Comparison of ENCODE assay signal across 7 mouse cellular contexts in the genomic region with DNA sequence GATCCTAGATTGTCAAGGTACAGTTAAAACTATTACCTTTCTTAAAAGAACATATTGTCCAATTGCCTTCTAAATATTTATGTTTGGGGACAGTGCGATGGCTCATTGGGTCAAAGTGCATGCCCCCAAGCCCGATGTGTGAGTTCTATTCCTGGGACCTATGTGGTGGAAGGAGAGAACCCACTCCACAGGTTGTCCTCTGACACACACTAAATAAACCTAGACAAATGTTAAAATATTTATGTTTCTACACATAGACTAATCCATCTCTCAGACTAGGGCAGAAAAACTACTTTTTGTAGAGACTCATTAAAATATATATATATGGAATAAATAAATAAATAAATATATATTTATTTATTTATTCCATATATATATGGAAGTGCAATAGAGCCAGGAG. TPM values are rescaled to one million over a fixed set of nuclear protein-coding genes. Genes with fewer than 3 reads are reported as not detected.
DNase-seq lines count a peak whose midpoint lies in the region; ATAC-seq and TF ChIP-seq lines count a peak whose summit lies in the region.

No protein-coding gene starts in this region.

- H3K27ac ChIP-seq in lung, embryonic 15.5 days: no peak overlapping the region
- no peak overlapping the region for H3K27ac ChIP-seq in forebrain, embryonic 15.5 days (replicated peaks)
- H3K27ac ChIP-seq in liver, embryonic 13.5 days: no peak overlapping the region
- no peak overlapping the region for H3K27ac ChIP-seq in stomach, postnatal 0 days (replicated peaks)

- H3K36me3 ChIP-seq in lung, embryonic 15.5 days: peaks cover 18% of the 10 kb centered on the region
- H3K36me3 ChIP-seq in forebrain, embryonic 15.5 days: peaks cover 21% of the 10 kb centered on the region
- H3K36me3 ChIP-seq in liver, embryonic 13.5 days: peaks cover 28% of the 10 kb centered on the region
- H3K36me3 ChIP-seq in stomach, postnatal 0 days (ENCODE audit: control insufficient read depth, insufficient read depth, low read length): peaks cover 9% of the 10 kb centered on the region; the same call in 1 of the 2 replicates

- peak overlapping the region; percentile 89 for H3K4me3 ChIP-seq in lung, embryonic 15.5 days
- peak overlapping the region; percentile 92 for H3K4me3 ChIP-seq in forebrain, embryonic 15.5 days
- peak overlapping the region; percentile 91 for H3K4me3 ChIP-seq in liver, embryonic 13.5 days (replicated peaks)
- H3K4me3 ChIP-seq in stomach, postnatal 0 days (ENCODE audit: low read depth, low read length): peak overlapping the region; percentile 84; the same call in 1 of the 2 replicates

- 86% methylated on average over 2 of the region's 2 CpGs for WGBS in lung, embryonic 15.5 days
- WGBS in forebrain, embryonic 15.5 days: 96% methylated on average over 2 of the region's 2 CpGs
- WGBS in liver, embryonic 13.5 days (ENCODE audit: insufficient replicate concordance): 83% methylated on average over 2 of the region's 2 CpGs
- WGBS in stomach, postnatal 0 days: 87% methylated on average over 2 of the region's 2 CpGs

- 0 out of 2 replicates have a peak, but pooled peaks have one; percentile 5 for ATAC-seq in lung, embryonic 15.5 days (ENCODE audit: borderline replicate concordance, extremely low read depth, low FRiP score, low TSS enrichment)
- ATAC-seq in forebrain, embryonic 15.5 days (replicated peaks): peak; percentile 36; the same call in 1 of the 2 replicates
- ATAC-seq in liver, embryonic 13.5 days (ENCODE audit: low read depth): no peak
- no peak for ATAC-seq in stomach, postnatal 0 days (ENCODE audit: low FRiP score, low TSS enrichment)

- H3K9me3 ChIP-seq in lung, embryonic 15.5 days: no peaks in the 10 kb centered on the region
- no peaks in the 10 kb centered on the region for H3K9me3 ChIP-seq in forebrain, embryonic 15.5 days
- no peaks in the 10 kb centered on the region for H3K9me3 ChIP-seq in liver, embryonic 13.5 days (replicated peaks)
- no peaks in the 10 kb centered on the region for H3K9me3 ChIP-seq in stomach, postnatal 0 days (ENCODE audit: control insufficient read depth, low read length)

- no peak overlapping the region for H3K9ac ChIP-seq in lung, embryonic 15.5 days
- no peak overlapping the region for H3K9ac ChIP-seq in forebrain, embryonic 15.5 days (replicated peaks)
- H3K9ac ChIP-seq in liver, embryonic 13.5 days: no peak overlapping the region
- no peak overlapping the region for H3K9ac ChIP-seq in stomach, postnatal 0 days (ENCODE audit: low read length)

- H3K4me1 ChIP-seq in lung, embryonic 15.5 days: 0 out of 2 replicates have a peak, but pooled peaks cover 4% of the 10 kb centered on the region
- peaks cover 15% of the 10 kb centered on the region for H3K4me1 ChIP-seq in forebrain, embryonic 15.5 days
- peaks cover 12% of the 10 kb centered on the region for H3K4me1 ChIP-seq in liver, embryonic 13.5 days (replicated peaks)
- H3K4me1 ChIP-seq in stomach, postnatal 0 days (replicated peaks; ENCODE audit: control insufficient read depth, insufficient read depth): 0 out of 2 replicates have a peak, but pooled peaks cover 2% of the 10 kb centered on the region

- TF ChIP-seq EP300 in stomach, postnatal 0 days (optimal IDR thresholded peaks at IDR 0.05): no peak

- TF ChIP-seq CTCF in stomach, postnatal 0 days (IDR thresholded peaks at IDR 0.05; ENCODE audit: low read depth): no peak

- H3K4me2 ChIP-seq in lung, embryonic 15.5 days: peak overlapping the region; percentile 63; the same call in 1 of the 2 replicates
- no peak overlapping the region for H3K4me2 ChIP-seq in forebrain, embryonic 15.5 days (replicated peaks)
- H3K4me2 ChIP-seq in liver, embryonic 13.5 days: peak overlapping the region; percentile 83; the same call in 1 of the 2 replicates
- peak overlapping the region; percentile 72; the same call in 1 of the 2 replicates for H3K4me2 ChIP-seq in stomach, postnatal 0 days (replicated peaks; ENCODE audit: low read depth)

- H3K27me3 ChIP-seq in lung, embryonic 15.5 days: no peaks in the 10 kb centered on the region
- H3K27me3 ChIP-seq in forebrain, embryonic 15.5 days: no peaks in the 10 kb centered on the region
- no peaks in the 10 kb centered on the region for H3K27me3 ChIP-seq in liver, embryonic 13.5 days
- no peaks in the 10 kb centered on the region for H3K27me3 ChIP-seq in stomach, postnatal 0 days (ENCODE audit: control insufficient read depth, insufficient read depth, low read length)

- no peak for DNase-seq in lung, adult 18-20 months
- DNase-seq in liver, embryonic 13.5 days: no peak
- DNase-seq in stomach, postnatal 0 days (ENCODE audit: low spot score): no peak
- no peak for DNase-seq in ovary, postnatal 10 days (ENCODE audit: low spot score)
- DNase-seq in embryo, embryonic 9.5 days (ENCODE audit: extremely low spot score): no peak

RNA-seq across cellular contexts. Expression of a gene that starts 0.4 kb away (rescaled TPM):
- 0.47 and 0.58 TPM in 2 replicates for polyA plus RNA-seq in lung, embryonic 15.5 days (2015; fragmentation: Nextera tagmentation; extraction: Ambion mirVana)
- 0.76 and 1.0 TPM in 2 replicates for polyA plus RNA-seq in forebrain, embryonic 15.5 days (2015; fragmentation: Nextera tagmentation; extraction: Ambion mirVana)
- polyA plus RNA-seq in liver, embryonic 13.5 days (2015; fragmentation: Nextera tagmentation; extraction: Ambion mirVana): 0.10 and 0.18 TPM in 2 replicates
- 0.30 and 0.45 TPM in 2 replicates for polyA plus RNA-seq in stomach, postnatal 0 days (2015; fragmentation: Nextera tagmentation; extraction: Ambion mirVana)

RNA-seq across cellular contexts. Expression of a gene that starts 48.4 kb away (rescaled TPM):
- polyA plus RNA-seq in lung, embryonic 15.5 days (2015; fragmentation: Nextera tagmentation; extraction: Ambion mirVana): 30.3 and 32.2 TPM in 2 replicates
- 36.8 and 38.8 TPM in 2 replicates for polyA plus RNA-seq in forebrain, embryonic 15.5 days (2015; fragmentation: Nextera tagmentation; extraction: Ambion mirVana)
- 18.6 and 21.8 TPM in 2 replicates for polyA plus RNA-seq in liver, embryonic 13.5 days (2015; fragmentation: Nextera tagmentation; extraction: Ambion mirVana)
- polyA plus RNA-seq in stomach, postnatal 0 days (2015; fragmentation: Nextera tagmentation; extraction: Ambion mirVana): 19.1 and 21.0 TPM in 2 replicates

Comparison
In these comparisons a context has a peak if more than half of its experiments do, and no peak if none do; other contexts are left out.
1. ATAC-seq: peak in lung, embryonic 15.5 days (single experiment) and forebrain, embryonic 15.5 days (single experiment); none in liver, embryonic 13.5 days (single experiment) and stomach, postnatal 0 days (single experiment).
2. Peak in every context shown above with its lines, with median percentiles within 50 percentile points of each other: H3K4me3 ChIP-seq.